Mouse (Mus musculus) stomach, postnatal 0 days (tissue): ENCODE results near the gene Psmb2.

Source experiments
- CTCF ChIP-seq: IDR thresholded peaks from 2 replicates; pipeline ENCODE4 v1.5.1; 2016; ENCODE audit warnings: antibody characterized with exemption, low read depth, mild to moderate bottlenecking, moderate library complexity
- EP300 ChIP-seq: optimal IDR thresholded peaks from 2 replicates; pipeline ENCODE3; 2016; ENCODE audit warnings: antibody characterized with exemption

DNA sequence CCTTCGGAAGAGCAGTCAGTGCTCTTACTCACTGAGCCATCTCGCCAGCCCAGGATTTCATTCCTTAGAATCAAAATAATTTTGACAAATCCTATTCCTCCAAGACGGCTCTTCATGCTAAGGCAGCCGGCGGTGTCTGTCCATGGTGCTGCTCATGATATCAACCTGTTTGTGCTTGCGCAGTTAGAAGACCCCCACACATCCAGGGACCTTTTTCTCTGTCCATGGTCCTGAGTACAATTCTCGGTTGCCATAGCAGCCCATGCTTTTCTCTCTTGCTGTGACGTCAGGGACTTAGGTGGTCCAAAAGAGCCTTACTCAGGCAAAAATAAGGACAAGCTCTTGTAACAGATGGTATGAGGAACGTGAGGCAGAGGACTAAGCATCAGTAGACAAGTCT lies 22.1 kb upstream of the Psmb2 start:
- TF ChIP-seq EP300 (no peak), CTCF (no peak)
